Mouse (Mus musculus) stomach, embryonic 16.5 days (tissue): Measurements from ENCODE around the gene Cyp46a1. TPM values are rescaled to one million over a fixed set of nuclear protein-coding genes. Genes with fewer than 3 reads are reported as not detected.
A peak's percentile ranks its signal among the peaks of the same experiment; 100 is the strongest.

Source experiments
- ATAC-seq: fragments of 200-750 bp; cut with Nextera tagmentation; 2 replicates; pipeline ENCODE4 v1.8.0; 2017; ENCODE audit warnings: moderate number of reproducible peaks, moderate TSS enrichment; ENCODE audit not compliant: insufficient read depth, low FRiP score
- H3K27ac ChIP-seq: fragments of 300-500 bp; sonication (generic); 2 replicates; pipeline ENCODE4 v1.5.1; 2014; ENCODE audit warnings: low read length
- H3K27me3 ChIP-seq: fragments of 300-500 bp; sonication (generic); 2 replicates; pipeline ENCODE4 v1.6.1; 2014; ENCODE audit warnings: low read length, control low read depth, mixed read lengths; ENCODE audit not compliant: control insufficient read depth, insufficient read depth
- H3K36me3 ChIP-seq: fragments of 300-500 bp; sonication (generic); 2 replicates; pipeline ENCODE4 v1.6.1; 2014; ENCODE audit warnings: low read length; ENCODE audit not compliant: control insufficient read depth, insufficient read depth
- H3K4me1 ChIP-seq: fragments of 300-500 bp; sonication (generic); 2 replicates; pipeline ENCODE4 v1.6.1; 2014; ENCODE audit warnings: low read length, control low read depth, mixed read lengths; ENCODE audit not compliant: control insufficient read depth, insufficient read depth
- H3K4me2 ChIP-seq: fragments of 300-500 bp; sonication (generic); 2 replicates; pipeline ENCODE4 v1.6.1; 2014; ENCODE audit warnings: low read depth, low read length, mixed read lengths
- H3K4me3 ChIP-seq: fragments of 300-500 bp; sonication (generic); replicated peaks from 2 replicates; pipeline ENCODE4 v1.5.1; 2014; ENCODE audit warnings: mild to moderate bottlenecking, low read length
- H3K9ac ChIP-seq: fragments of 300-500 bp; sonication (generic); 2 replicates; pipeline ENCODE4 v1.6.1; 2014; ENCODE audit warnings: low read length
- H3K9me3 ChIP-seq: fragments of 300-500 bp; sonication (generic); replicated peaks from 2 replicates; pipeline ENCODE4 v1.6.1; 2016; ENCODE audit warnings: low read length, control low read depth; ENCODE audit not compliant: control insufficient read depth
- WGBS: fragments of 180-500 bp; shearing (Covaris S2); extraction: QIAGEN DNeasy Blood & Tissue Kit; methylation state at CpG from one replicate; pipeline ENCODE4 v1.1.7; 2014; 5-methylcytosine and 5-hydroxymethylcytosine counted together
- polyA plus RNA-seq: library from polyadenylated mRNA; unstranded; fragments of >200 nt; fragmentation: Nextera tagmentation; extraction: Ambion mirVana; gene quantifications from 2 replicates; pipeline ENCODE4 v1.2.1, GENCODE M21; 2015

The Cyp46a1 gene
- polyA plus RNA-seq, 1 experiment from 2014 or later, result 8.5 TPM

- Histone ChIP-seq H3K27ac (no peak overlapping the region), H3K27me3 (peaks cover 18% of the 10 kb centered on the region), H3K9ac (no peak overlapping the region), H3K4me2 (no peak overlapping the region), H3K36me3 (no peaks in the 10 kb centered on the region), H3K4me3 (no peak overlapping the region), H3K4me1 (peaks cover 7% of the 10 kb centered on the region; the same call in 1 of the 2 replicates), H3K9me3 (no peaks in the 10 kb centered on the region)
- ATAC-seq, result no peak
- WGBS, result 77% methylated on average over 8 of the region's 8 CpGs
These were observed 14.0 kb downstream of the Cyp46a1 start for GRCm38 (mm10) chr12:108348151-108348550.

- no peak overlapping the region for H3K27ac ChIP-seq
- no peak overlapping the region for H3K9ac ChIP-seq
- 60% methylated on average over 5 of the region's 5 CpGs for WGBS
- no peaks in the 10 kb centered on the region for H3K36me3 ChIP-seq
- no peak overlapping the region for H3K4me2 ChIP-seq
- H3K9me3 ChIP-seq, result no peaks in the 10 kb centered on the region
- peaks cover 7% of the 10 kb centered on the region; the same call in 1 of the 2 replicates for H3K4me1 ChIP-seq
- no peak overlapping the region for H3K4me3 ChIP-seq
- ATAC-seq, result no peak
- H3K27me3 ChIP-seq, result peaks cover 25% of the 10 kb centered on the region
These were observed 14.8 kb downstream of the Cyp46a1 start for GRCm38 (mm10) chr12:108349026-108349425.

- Histone ChIP-seq H3K9ac (no peak overlapping the region), H3K4me2 (no peak overlapping the region), H3K36me3 (no peaks in the 10 kb centered on the region), H3K9me3 (no peaks in the 10 kb centered on the region), H3K27ac (no peak overlapping the region), H3K4me3 (no peak overlapping the region), H3K4me1 (peaks cover 7% of the 10 kb centered on the region; the same call in 1 of the 2 replicates), H3K27me3 (peaks cover 30% of the 10 kb centered on the region)
- WGBS, result 85% methylated on average over 10 of the region's 10 CpGs
- no peak for ATAC-seq
These were observed 16.8 kb downstream of the Cyp46a1 start for GRCm38 (mm10) chr12:108350931-108351330.

GRCm38 (mm10) chr12:108352371-108353136 is 18.4 kb downstream of the Cyp46a1 start:
- ATAC-seq, result no peak
- WGBS, result 10% methylated on average over 35 of the region's 35 CpGs
- H3K27me3 ChIP-seq, result peaks cover 30% of the 10 kb centered on the region

GRCm38 (mm10) chr12:108354284-108354683 is 20.1 kb downstream of the Cyp46a1 start:
- no peak overlapping the region for H3K4me2 ChIP-seq
- peaks cover 30% of the 10 kb centered on the region for H3K27me3 ChIP-seq
- peaks cover 7% of the 10 kb centered on the region; the same call in 1 of the 2 replicates for H3K4me1 ChIP-seq
- H3K4me3 ChIP-seq, result no peak overlapping the region
- WGBS, result 71% methylated on average over 2 of the region's 2 CpGs
- no peak overlapping the region for H3K9ac ChIP-seq
- no peak for ATAC-seq
- no peak overlapping the region for H3K27ac ChIP-seq
- H3K36me3 ChIP-seq, result no peaks in the 10 kb centered on the region
- H3K9me3 ChIP-seq, result no peaks in the 10 kb centered on the region

More at GRCm38 (mm10) chr12:108352371-108353136, 18.4 kb downstream of the Cyp46a1 start:
- H3K9me3 ChIP-seq, result no peaks in the 10 kb centered on the region
- no peak overlapping the region for H3K27ac ChIP-seq
- peak overlapping the region; percentile 18 for H3K4me3 ChIP-seq
- peaks cover 7% of the 10 kb centered on the region; the same call in 1 of the 2 replicates for H3K4me1 ChIP-seq
- H3K4me2 ChIP-seq, result peak overlapping the region; percentile 48
- peak overlapping the region; percentile 23; the same call in 1 of the 2 replicates for H3K9ac ChIP-seq
- no peaks in the 10 kb centered on the region for H3K36me3 ChIP-seq

GRCm38 (mm10) chr12:108355271-108355670 is 21.1 kb downstream of the Cyp46a1 start:
- no peak for ATAC-seq
- Histone ChIP-seq H3K9ac (no peak overlapping the region), H3K27ac (no peak overlapping the region), H3K4me3 (no peak overlapping the region), H3K4me1 (peaks cover 7% of the 10 kb centered on the region; the same call in 1 of the 2 replicates), H3K36me3 (no peaks in the 10 kb centered on the region), H3K4me2 (no peak overlapping the region), H3K27me3 (peaks cover 30% of the 10 kb centered on the region), H3K9me3 (no peaks in the 10 kb centered on the region)
- 69% methylated on average over 1 of the region's 1 CpGs for WGBS

- no peak overlapping the region for H3K4me2 ChIP-seq
- ATAC-seq, result no peak
- H3K4me1 ChIP-seq, result peaks cover 7% of the 10 kb centered on the region; the same call in 1 of the 2 replicates
- no peak overlapping the region for H3K27ac ChIP-seq
- no peak overlapping the region for H3K9ac ChIP-seq
- peaks cover 30% of the 10 kb centered on the region for H3K27me3 ChIP-seq
- no peaks in the 10 kb centered on the region for H3K36me3 ChIP-seq
- no peak overlapping the region for H3K4me3 ChIP-seq
- H3K9me3 ChIP-seq, result no peaks in the 10 kb centered on the region
These were observed 21.8 kb downstream of the Cyp46a1 start for GRCm38 (mm10) chr12:108355986-108356385.

- Histone ChIP-seq H3K9ac (no peak overlapping the region), H3K27ac (peak overlapping the region; percentile 3; the same call in 1 of the 2 replicates), H3K4me1 (peaks cover 18% of the 10 kb centered on the region), H3K27me3 (no peaks in the 10 kb centered on the region), H3K9me3 (no peaks in the 10 kb centered on the region), H3K36me3 (no peaks in the 10 kb centered on the region), H3K4me3 (no peak overlapping the region), H3K4me2 (no peak overlapping the region)
- peak; percentile 61 for ATAC-seq
- WGBS, result 4% methylated on average over 5 of the region's 5 CpGs
These were observed 29.6 kb downstream of the Cyp46a1 start for GRCm38 (mm10) chr12:108363796-108364195.

- Histone ChIP-seq H3K4me3 (no peak overlapping the region), H3K4me2 (no peak overlapping the region), H3K27me3 (no peaks in the 10 kb centered on the region), H3K36me3 (no peaks in the 10 kb centered on the region), H3K9ac (0 out of 2 replicates have a peak overlapping the region, but pooled peaks have one; percentile 28), H3K4me1 (peaks cover 29% of the 10 kb centered on the region), H3K9me3 (no peaks in the 10 kb centered on the region), H3K27ac (peak overlapping the region; percentile 75)
- peak; percentile 73 for ATAC-seq
- WGBS, result 13% methylated on average over 3 of the region's 3 CpGs
These were observed 31.2 kb downstream of the Cyp46a1 start for GRCm38 (mm10) chr12:108365340-108365739.
